Mouse (Mus musculus) forebrain, embryonic 15.5 days (tissue): Measurements from ENCODE around the gene Snx32. TPM values are rescaled to one million over a fixed set of nuclear protein-coding genes. Genes with fewer than 3 reads are reported as not detected.

ENCODE experiments used
- ATAC-seq: fragments of 200-750 bp; cut with Nextera tagmentation; replicated peaks from 2 replicates; pipeline ENCODE4 v1.8.0; 2017; ENCODE audit warnings: mild to moderate bottlenecking, moderate TSS enrichment, moderate library complexity
- H3K27ac ChIP-seq: fragments of 300-500 bp; sonication (generic); replicated peaks from 2 replicates; pipeline ENCODE4 v1.5.1; 2015; ENCODE audit warnings: mild to moderate bottlenecking, inconsistent platforms
- H3K27me3 ChIP-seq: fragments of 300-500 bp; sonication (generic); 2 replicates; pipeline ENCODE4 v1.6.1; 2015; ENCODE audit warnings: inconsistent platforms
- H3K36me3 ChIP-seq: fragments of 300-500 bp; sonication (generic); 2 replicates; pipeline ENCODE4 v1.6.1; 2015; ENCODE audit warnings: mild to moderate bottlenecking, inconsistent platforms
- H3K4me1 ChIP-seq: fragments of 300-500 bp; sonication (generic); 2 replicates; pipeline ENCODE4 v1.6.1; 2015; ENCODE audit warnings: inconsistent platforms
- H3K4me2 ChIP-seq: fragments of 300-500 bp; sonication (generic); replicated peaks from 2 replicates; pipeline ENCODE4 v1.6.1; 2015; ENCODE audit warnings: mild to moderate bottlenecking, inconsistent platforms
- H3K4me3 ChIP-seq: fragments of 300-500 bp; sonication (generic); 2 replicates; pipeline ENCODE4 v1.5.1; 2015; ENCODE audit warnings: mild to moderate bottlenecking, inconsistent platforms
- H3K9ac ChIP-seq: fragments of 300-500 bp; sonication (generic); replicated peaks from 2 replicates; pipeline ENCODE4 v1.6.1; 2015; ENCODE audit warnings: mild to moderate bottlenecking, inconsistent platforms
- H3K9me3 ChIP-seq: fragments of 300-500 bp; sonication (generic); 2 replicates; pipeline ENCODE4 v1.6.1; 2016; ENCODE audit warnings: inconsistent platforms
- WGBS: fragments of 180-500 bp; shearing (Covaris S2); methylation state at CpG from one replicate; pipeline ENCODE4 v1.1.7; 2015; ENCODE audit warnings: mixed read lengths; 5-methylcytosine and 5-hydroxymethylcytosine counted together
- polyA plus RNA-seq: library from polyadenylated mRNA; unstranded; fragments of >200 nt; fragmentation: Nextera tagmentation; extraction: Ambion mirVana; gene quantifications from 2 replicates; pipeline ENCODE4 v1.2.1, GENCODE M21; 2015

Snx32 gene
- polyA plus RNA-seq, 1 experiment from 2014 or later, result 72.8 TPM

DNA sequence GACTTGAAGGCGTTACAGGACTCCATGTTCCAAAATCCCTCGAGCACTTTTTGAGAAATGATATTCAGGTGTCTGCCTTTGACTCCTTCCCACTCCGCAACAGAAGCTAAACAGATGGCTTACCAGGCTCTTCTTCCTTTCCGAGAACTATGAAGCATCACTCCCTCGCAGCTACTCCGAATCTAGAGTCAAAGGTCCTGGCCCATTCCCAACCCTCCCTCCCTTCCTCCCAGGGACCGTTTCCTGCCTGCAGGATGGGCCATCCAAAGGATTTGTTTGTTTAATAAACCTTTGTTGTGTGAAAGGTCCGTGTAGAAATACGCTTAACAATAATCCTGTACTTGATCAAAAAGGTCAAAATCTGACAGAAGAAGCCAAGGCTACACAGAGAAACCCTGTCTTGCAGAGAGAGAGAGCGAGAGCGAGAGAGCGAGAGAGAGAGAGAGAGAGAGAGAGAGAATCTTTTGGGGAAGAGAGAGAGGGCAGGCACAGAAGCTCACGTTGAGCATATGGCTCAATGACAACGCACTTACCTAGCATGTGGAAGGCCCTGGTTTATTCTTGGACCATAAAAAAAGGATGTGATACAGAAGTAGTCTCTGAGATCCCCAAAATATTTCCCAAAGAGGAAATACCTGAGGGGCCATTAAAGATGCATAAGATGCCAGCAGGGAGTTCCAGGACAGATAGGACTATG lies 52.4 kb downstream of the Snx32 start, which contains the start of gene Ccdc85b:
Ccdc85b (minus strand) TSS at position 149 of the 697 bp plus-strand sequence.
- no peaks in the 10 kb centered on the region for H3K9me3 ChIP-seq
- ATAC-seq, result no peak; the same call in 1 of the 2 replicates
- peak within 1 kb of the TSS; percentile 68 for H3K9ac ChIP-seq
- 0 out of 2 replicates have a peak, but pooled peaks cover 9% of the 10 kb centered on the region for H3K27me3 ChIP-seq
- 0 out of 2 replicates have a peak, but pooled peaks cover 10% of the 10 kb centered on the region for H3K36me3 ChIP-seq
- WGBS, result 15% methylated on average over 14 of the region's 14 CpGs
- peak within 1 kb of the TSS; percentile 94 for H3K27ac ChIP-seq
- peaks cover 48% of the 10 kb centered on the region for H3K4me1 ChIP-seq
- peak within 1 kb of the TSS; percentile 94 for H3K4me2 ChIP-seq
- peak within 1 kb of the TSS; percentile 59 for H3K4me3 ChIP-seq

DNA sequence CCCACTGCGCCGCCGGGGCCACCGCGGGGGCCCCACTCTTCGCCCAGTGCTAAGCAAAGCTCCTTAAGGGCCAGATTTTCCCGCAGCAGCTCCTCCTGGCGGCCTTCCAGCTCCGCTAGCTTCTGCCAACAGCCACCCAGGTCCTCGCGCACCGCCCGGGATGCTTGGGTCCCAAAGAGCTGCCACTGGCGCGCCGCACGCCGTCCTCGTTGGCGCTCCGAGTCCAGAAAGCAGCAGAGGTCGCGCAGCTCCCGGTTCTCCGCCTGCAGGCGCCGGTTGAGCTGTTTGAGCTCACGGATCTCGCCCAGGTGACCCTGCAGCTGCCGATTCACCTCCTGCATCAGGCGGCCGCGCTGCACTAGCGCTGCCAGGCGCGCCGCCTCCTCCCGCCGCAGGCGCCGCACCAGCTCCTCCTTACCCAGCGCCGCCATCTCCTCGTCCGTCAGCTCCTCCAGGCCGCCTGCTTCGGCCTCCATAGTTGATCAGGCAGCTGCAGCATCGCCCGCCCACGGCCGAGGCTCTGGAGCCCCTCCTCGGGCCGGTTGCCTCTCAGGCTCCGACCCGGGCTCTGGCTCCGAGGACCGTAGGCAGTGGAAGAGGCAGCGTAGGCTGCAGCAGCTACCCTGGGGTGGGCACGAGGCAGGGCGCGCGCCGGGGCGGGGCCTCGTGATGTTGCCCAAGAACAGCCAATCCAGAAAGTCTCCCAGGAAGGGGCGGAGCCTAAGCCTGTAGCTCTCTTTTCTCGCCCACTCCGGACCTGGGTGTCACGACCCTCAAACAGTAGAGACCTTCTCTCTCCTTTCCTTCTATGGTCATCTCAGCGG lies 53.2 kb downstream of the Snx32 start:
- Histone ChIP-seq H3K4me1 (peaks cover 48% of the 10 kb centered on the region), H3K9me3 (no peaks in the 10 kb centered on the region), H3K9ac (peak overlapping the region; percentile 68), H3K4me3 (peak overlapping the region; percentile 59), H3K4me2 (peak overlapping the region; percentile 94), H3K36me3 (0 out of 2 replicates have a peak, but pooled peaks cover 3% of the 10 kb centered on the region), H3K27ac (peak overlapping the region; percentile 94), H3K27me3 (0 out of 2 replicates have a peak, but pooled peaks cover 9% of the 10 kb centered on the region)
- peak; percentile 92 for ATAC-seq
- under 1% methylated on average over 70 of the region's 70 CpGs for WGBS

DNA sequence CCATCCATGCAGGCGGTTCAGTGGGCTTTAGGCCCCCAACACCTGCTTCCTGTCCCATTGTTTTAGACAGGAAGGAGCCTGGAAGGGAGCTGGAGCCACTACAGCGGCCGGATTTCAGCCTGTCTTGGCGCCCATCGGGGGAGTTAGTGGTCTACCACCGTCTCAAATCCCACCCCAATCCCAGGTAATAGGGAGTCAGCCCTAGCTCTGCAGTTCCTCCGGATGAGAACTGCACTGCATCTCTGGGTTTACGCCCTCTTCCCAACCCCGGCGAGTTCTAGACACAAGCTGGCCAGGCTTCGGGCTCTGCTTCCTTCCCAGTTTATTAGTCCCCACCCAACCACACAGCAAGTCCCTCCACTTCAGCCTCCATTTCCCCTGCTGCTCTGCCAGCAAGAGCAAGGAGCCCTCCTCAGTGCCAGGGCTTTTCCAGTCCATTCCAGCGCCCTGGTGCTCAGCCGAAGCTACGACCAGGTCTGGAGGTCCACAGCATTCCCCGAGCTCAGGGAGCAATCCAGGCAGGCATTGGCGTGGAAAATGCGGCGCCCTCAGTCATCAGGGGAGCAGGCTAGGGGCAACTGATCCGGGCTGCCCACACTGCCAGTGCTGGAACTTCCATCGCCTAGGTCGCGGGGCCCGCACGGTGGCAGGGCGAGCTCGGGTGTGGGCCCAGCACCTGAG lies 54.0 kb downstream of the Snx32 start:
- peak overlapping the region; percentile 94 for H3K27ac ChIP-seq
- H3K4me2 ChIP-seq, result peak overlapping the region; percentile 94
- H3K4me3 ChIP-seq, result peak overlapping the region; percentile 59
- H3K27me3 ChIP-seq, result 0 out of 2 replicates have a peak, but pooled peaks cover 9% of the 10 kb centered on the region
- 0 out of 2 replicates have a peak, but pooled peaks cover 3% of the 10 kb centered on the region for H3K36me3 ChIP-seq
- peaks cover 43% of the 10 kb centered on the region for H3K4me1 ChIP-seq
- H3K9me3 ChIP-seq, result no peaks in the 10 kb centered on the region
- 4% methylated on average over 26 of the region's 26 CpGs for whole genome bisulfite sequencing
- no peak for ATAC-seq
- peak overlapping the region; percentile 68 for H3K9ac ChIP-seq

GRCm38 (mm10) chr19:5455568-5455967 lies 54.8 kb downstream of the Snx32 start:
- H3K4me2 ChIP-seq, result peak overlapping the region; percentile 94
- H3K27ac ChIP-seq, result no peak overlapping the region; the same call in 1 of the 2 replicates
- H3K4me3 ChIP-seq, result peak overlapping the region; percentile 59
- H3K4me1 ChIP-seq, result peaks cover 37% of the 10 kb centered on the region
- peaks cover 10% of the 10 kb centered on the region; the same call in 1 of the 2 replicates for H3K27me3 ChIP-seq
- 60% methylated on average over 8 of the region's 8 CpGs for WGBS
- peak overlapping the region; percentile 68 for H3K9ac ChIP-seq
- ATAC-seq, result no peak
- no peaks in the 10 kb centered on the region for H3K9me3 ChIP-seq
- H3K36me3 ChIP-seq, result 0 out of 2 replicates have a peak, but pooled peaks cover 3% of the 10 kb centered on the region

GRCm38 (mm10) chr19:5455037-5455436 lies 55.3 kb downstream of the Snx32 start:
- Histone ChIP-seq H3K27ac (no peak overlapping the region), H3K27me3 (peaks cover 15% of the 10 kb centered on the region), H3K4me1 (peaks cover 35% of the 10 kb centered on the region), H3K9ac (peak overlapping the region; percentile 68; the same call in 1 of the 2 replicates), H3K4me3 (0 out of 2 replicates have a peak overlapping the region, but pooled peaks have one; percentile 59), H3K36me3 (0 out of 2 replicates have a peak, but pooled peaks cover 3% of the 10 kb centered on the region), H3K9me3 (no peaks in the 10 kb centered on the region), H3K4me2 (peak overlapping the region; percentile 94)
- ATAC-seq, result no peak
- 76% methylated on average over 12 of the region's 12 CpGs for WGBS

DNA sequence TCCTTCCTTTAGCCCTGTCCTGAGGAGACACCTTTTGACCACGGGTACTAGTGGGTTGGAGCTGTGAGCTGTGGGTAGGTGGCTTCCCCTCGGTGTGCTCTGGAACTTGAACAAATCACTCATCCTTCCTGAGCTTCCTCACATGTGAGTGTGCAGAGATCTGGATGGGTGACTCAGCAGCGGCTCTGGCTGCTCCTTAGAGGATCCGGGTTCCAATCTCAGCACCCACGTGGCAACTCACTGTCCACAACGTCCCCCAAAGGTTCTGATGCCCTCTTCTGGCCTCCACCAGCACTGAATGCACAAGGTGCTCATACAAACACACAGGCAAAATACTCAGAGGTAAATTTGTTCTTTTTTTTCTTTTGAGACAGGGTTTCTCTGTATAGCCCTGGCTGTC lies 58.6 kb downstream of the Snx32 start:
- no peak overlapping the region for H3K4me2 ChIP-seq
- ATAC-seq, result no peak
- 84% methylated on average over 6 of the region's 6 CpGs for WGBS
- no peaks in the 10 kb centered on the region for H3K9me3 ChIP-seq
- 0 out of 2 replicates have a peak, but pooled peaks cover 3% of the 10 kb centered on the region for H3K36me3 ChIP-seq
- no peak overlapping the region for H3K4me3 ChIP-seq
- H3K4me1 ChIP-seq, result peaks cover 39% of the 10 kb centered on the region
- peaks cover 39% of the 10 kb centered on the region for H3K27me3 ChIP-seq
- no peak overlapping the region for H3K9ac ChIP-seq
- H3K27ac ChIP-seq, result no peak overlapping the region

- peaks cover 52% of the 10 kb centered on the region for H3K27me3 ChIP-seq
- WGBS, result 82% methylated on average over 3 of the region's 3 CpGs
- ATAC-seq, result no peak
- no peak overlapping the region for H3K4me3 ChIP-seq
- peaks cover 20% of the 10 kb centered on the region for H3K4me1 ChIP-seq
- no peak overlapping the region for H3K4me2 ChIP-seq
- H3K9ac ChIP-seq, result no peak overlapping the region
- H3K36me3 ChIP-seq, result 0 out of 2 replicates have a peak, but pooled peaks cover 3% of the 10 kb centered on the region
- no peak overlapping the region for H3K27ac ChIP-seq
- no peaks in the 10 kb centered on the region for H3K9me3 ChIP-seq
These were observed 60.7 kb downstream of the Snx32 start for GRCm38 (mm10) chr19:5449673-5450072.

- Histone ChIP-seq H3K9ac (no peak overlapping the region), H3K27ac (no peak overlapping the region), H3K9me3 (no peaks in the 10 kb centered on the region), H3K36me3 (no peaks in the 10 kb centered on the region), H3K4me2 (peak overlapping the region; percentile 96), H3K4me1 (peaks cover 18% of the 10 kb centered on the region), H3K27me3 (peaks cover 54% of the 10 kb centered on the region), H3K4me3 (peak overlapping the region; percentile 52)
- 9% methylated on average over 36 of the region's 36 CpGs for WGBS
- ATAC-seq, result no peak
These were observed 61.8 kb downstream of the Snx32 start for GRCm38 (mm10) chr19:5448354-5449150.

- H3K9me3 ChIP-seq, result no peaks in the 10 kb centered on the region
- ATAC-seq, result peak; percentile 73
These were observed 62.6 kb downstream of the Snx32 start, which contains the start of gene Fosl1 for GRCm38 (mm10) chr19:5447515-5448353. Gene Fosl1, plus strand, starts transcription at chr19:5447547.

DNA sequence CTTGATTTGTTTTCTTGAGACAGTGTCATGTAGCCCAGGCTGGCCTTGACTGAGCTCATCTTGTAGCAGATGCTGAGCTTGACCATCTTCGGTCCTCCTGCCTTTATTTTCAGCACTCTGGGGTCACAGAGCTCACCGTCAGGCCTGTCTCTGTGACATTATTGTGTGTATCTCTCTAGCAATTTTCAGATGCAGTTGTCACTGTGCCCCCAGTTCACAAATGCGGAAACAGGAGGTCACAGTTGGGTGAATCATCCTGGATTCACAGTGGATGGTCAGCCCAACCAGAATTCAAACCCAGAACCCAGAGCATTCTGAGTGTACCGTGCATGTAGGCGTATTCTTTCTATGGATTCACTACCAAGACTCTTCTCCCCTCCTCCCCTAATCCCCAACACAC lies 64.6 kb downstream of the Snx32 start:
- Histone ChIP-seq H3K36me3 (no peaks in the 10 kb centered on the region), H3K27me3 (peaks cover 54% of the 10 kb centered on the region)
- 90% methylated on average over 5 of the region's 5 CpGs for WGBS

More at GRCm38 (mm10) chr19:5447515-5448353, 62.6 kb downstream of the Snx32 start, which contains the start of gene Fosl1:
- Histone ChIP-seq H3K4me3 (peak within 1 kb of the TSS; percentile 52), H3K4me2 (peak within 1 kb of the TSS; percentile 96), H3K9ac (peak within 1 kb of the TSS; percentile 38), H3K4me1 (peaks cover 18% of the 10 kb centered on the region), H3K27ac (no peak within 1 kb of the TSS), H3K36me3 (no peaks in the 10 kb centered on the region), H3K27me3 (peaks cover 54% of the 10 kb centered on the region)
- WGBS, result 2% methylated on average over 69 of the region's 70 CpGs

More for the DNA sequence above, 64.6 kb downstream of the Snx32 start:
- peaks cover 18% of the 10 kb centered on the region for H3K4me1 ChIP-seq
- H3K9ac ChIP-seq, result no peak overlapping the region
- no peak overlapping the region for H3K4me3 ChIP-seq
- H3K9me3 ChIP-seq, result no peaks in the 10 kb centered on the region
- no peak for ATAC-seq
- no peak overlapping the region for H3K4me2 ChIP-seq
- H3K27ac ChIP-seq, result no peak overlapping the region
